Mouse (Mus musculus): ENCODE data around the gene Taf1a. TPM values are rescaled to one million over a fixed set of nuclear protein-coding genes. Genes with fewer than 3 reads are reported as not detected.
"Not testable (repeated sequence)": the region's sequence is repeated elsewhere in the genome, so short reads cannot be mapped to it uniquely, and the experiment has no call there.

The Taf1a gene
- polyA plus RNA-seq, 1 experiment from 2014 or later = 24.4 TPM

GRCm38 (mm10) chr1:183369427-183370014, 19.3 kb upstream of the Taf1a start, which contains the start of gene Mia3:
TSS of gene Mia3 (minus strand) at chr1:183369553.
- Histone ChIP-seq H3K27me3 (no peaks in the 10 kb centered on the region; the same call in 1 of the 2 replicates), H3K9me3 (no peaks in the 10 kb centered on the region)
- ATAC-seq (ENCODE audit: low FRiP score, low read depth) = peak; percentile 99

GRCm38 (mm10) chr1:183374728-183375127, 14.1 kb upstream of the Taf1a start:
- no peak for ATAC-seq (ENCODE audit: low FRiP score, low read depth)
- Histone ChIP-seq H3K36me3 (no peaks in the 10 kb centered on the region), H3K27me3 (no peaks in the 10 kb centered on the region; the same call in 1 of the 2 replicates), H3K9ac (no peak overlapping the region), H3K4me1 (peaks cover 6% of the 10 kb centered on the region; the same call in 1 of the 2 replicates), H3K4me3 (no peak overlapping the region), H3K4me2 (replicated peaks) (no peak overlapping the region), H3K9me3 (peaks cover 5% of the 10 kb centered on the region; the same call in 1 of the 2 replicates), H3K27ac (no peak overlapping the region)
- 81% methylated on average over 5 of the region's 5 CpGs for WGBS

More at GRCm38 (mm10) chr1:183369427-183370014, 19.3 kb upstream of the Taf1a start, which contains the start of gene Mia3:
- H3K4me3 ChIP-seq = peak within 1 kb of the TSS; percentile 95
- peak within 1 kb of the TSS; percentile 79 for H3K27ac ChIP-seq
- H3K4me2 ChIP-seq (replicated peaks) = peak within 1 kb of the TSS; percentile 90
- peaks cover 13% of the 10 kb centered on the region for H3K36me3 ChIP-seq
- peaks cover 31% of the 10 kb centered on the region for H3K4me1 ChIP-seq
- H3K9ac ChIP-seq = peak within 1 kb of the TSS; percentile 91
- under 1% methylated on average over 49 of the region's 51 CpGs for WGBS

GRCm38 (mm10) chr1:183377045-183377444, 11.7 kb upstream of the Taf1a start:
- no peaks in the 10 kb centered on the region for H3K36me3 ChIP-seq
- no peak overlapping the region for H3K4me2 ChIP-seq (replicated peaks)
- 71% methylated on average over 4 of the region's 4 CpGs for WGBS

GRCm38 (mm10) chr1:183378321-183378941, 10.3 kb upstream of the Taf1a start:
- H3K27me3 ChIP-seq = peaks cover 7% of the 10 kb centered on the region
- WGBS = 84% methylated on average over 10 of the region's 10 CpGs
- no peak overlapping the region for H3K4me2 ChIP-seq (replicated peaks)
- H3K4me3 ChIP-seq = no peak overlapping the region
- no peak for ATAC-seq (ENCODE audit: low FRiP score, low read depth)
- H3K9ac ChIP-seq = no peak overlapping the region
- H3K9me3 ChIP-seq = peaks cover 5% of the 10 kb centered on the region; the same call in 1 of the 2 replicates
- no peak overlapping the region for H3K27ac ChIP-seq
- no peaks in the 10 kb centered on the region for H3K4me1 ChIP-seq
- H3K36me3 ChIP-seq = no peaks in the 10 kb centered on the region

More at GRCm38 (mm10) chr1:183377045-183377444, 11.7 kb upstream of the Taf1a start:
- no peaks in the 10 kb centered on the region for H3K4me1 ChIP-seq
- ATAC-seq (ENCODE audit: low FRiP score, low read depth) = no peak
- no peak overlapping the region for H3K4me3 ChIP-seq
- H3K9me3 ChIP-seq = peaks cover 5% of the 10 kb centered on the region; the same call in 1 of the 2 replicates
- H3K27me3 ChIP-seq = no peaks in the 10 kb centered on the region; the same call in 1 of the 2 replicates
- H3K9ac ChIP-seq = no peak overlapping the region
- no peak overlapping the region for H3K27ac ChIP-seq

GRCm38 (mm10) chr1:183379376-183379775, 9.4 kb upstream of the Taf1a start:
- H3K4me2 ChIP-seq (replicated peaks); H3K4me1 ChIP-seq; H3K27ac ChIP-seq; H3K36me3 ChIP-seq; H3K4me3 ChIP-seq; ATAC-seq (ENCODE audit: low FRiP score, low read depth); H3K9ac ChIP-seq; H3K9me3 ChIP-seq: not testable (repeated sequence)
- H3K27me3 ChIP-seq = peaks cover 14% of the 10 kb centered on the region
- WGBS = 85% methylated on average over 3 of the region's 3 CpGs

- Histone ChIP-seq H3K27ac (no peak overlapping the region), H3K36me3 (no peaks in the 10 kb centered on the region), H3K4me1 (no peaks in the 10 kb centered on the region), H3K9me3 (no peaks in the 10 kb centered on the region), H3K27me3 (peaks cover 25% of the 10 kb centered on the region), H3K4me2 (replicated peaks) (no peak overlapping the region), H3K4me3 (no peak overlapping the region), H3K9ac (no peak overlapping the region)
- no peak for ATAC-seq (ENCODE audit: low FRiP score, low read depth)
- WGBS = 75% methylated on average over 5 of the region's 5 CpGs
Measured at GRCm38 (mm10) chr1:183381816-183382215, 7.0 kb upstream of the Taf1a start.

- Histone ChIP-seq H3K4me2 (replicated peaks) (no peak overlapping the region), H3K27me3 (peaks cover 32% of the 10 kb centered on the region), H3K27ac (no peak overlapping the region), H3K9ac (no peak overlapping the region), H3K4me3 (no peak overlapping the region), H3K9me3 (no peaks in the 10 kb centered on the region), H3K4me1 (no peaks in the 10 kb centered on the region), H3K36me3 (no peaks in the 10 kb centered on the region)
- 88% methylated on average over 2 of the region's 2 CpGs for WGBS
- no peak for ATAC-seq (ENCODE audit: low FRiP score, low read depth)
Measured at GRCm38 (mm10) chr1:183382621-183383020, 6.2 kb upstream of the Taf1a start.

GRCm38 (mm10) chr1:183387421-183387820, 1.4 kb upstream of the Taf1a start:
- H3K9ac ChIP-seq; H3K9me3 ChIP-seq; H3K4me2 ChIP-seq (replicated peaks); H3K4me3 ChIP-seq; H3K4me1 ChIP-seq; H3K27ac ChIP-seq; ATAC-seq (ENCODE audit: low FRiP score, low read depth): not testable (repeated sequence)
- 95% methylated on average over 3 of the region's 3 CpGs for WGBS
- Histone ChIP-seq H3K27me3 (peaks cover 32% of the 10 kb centered on the region), H3K36me3 (peaks cover 13% of the 10 kb centered on the region)

- no peak overlapping the region for H3K9ac ChIP-seq
- WGBS = 95% methylated on average over 3 of the region's 3 CpGs
Measured at GRCm38 (mm10) chr1:183403396-183403795, 14.6 kb downstream of the Taf1a start.

GRCm38 (mm10) chr1:183414081-183414727, 25.4 kb downstream of the Taf1a start:
- Histone ChIP-seq H3K4me3 (no peak overlapping the region), H3K27ac (no peak overlapping the region), H3K4me1 (no peaks in the 10 kb centered on the region), H3K4me2 (replicated peaks) (no peak overlapping the region), H3K27me3 (no peaks in the 10 kb centered on the region), H3K36me3 (peaks cover 29% of the 10 kb centered on the region), H3K9me3 (peaks cover 6% of the 10 kb centered on the region; the same call in 1 of the 2 replicates), H3K9ac (no peak overlapping the region)
- 90% methylated on average over 15 of the region's 15 CpGs for WGBS
- no peak for ATAC-seq (ENCODE audit: low FRiP score, low read depth)

More at GRCm38 (mm10) chr1:183403396-183403795, 14.6 kb downstream of the Taf1a start:
- Histone ChIP-seq H3K4me2 (replicated peaks) (no peak overlapping the region), H3K4me1 (no peaks in the 10 kb centered on the region), H3K9me3 (no peaks in the 10 kb centered on the region), H3K36me3 (peaks cover 72% of the 10 kb centered on the region), H3K4me3 (no peak overlapping the region), H3K27ac (no peak overlapping the region), H3K27me3 (no peaks in the 10 kb centered on the region)
- no peak for ATAC-seq (ENCODE audit: low FRiP score, low read depth)

GRCm38 (mm10) chr1:183417873-183418272, 29.1 kb downstream of the Taf1a start, which contains the start of gene Hhipl2:
TSS of gene Hhipl2 (plus strand) at chr1:183418215.
- no peak for ATAC-seq (ENCODE audit: low FRiP score, low read depth)

GRCm38 (mm10) chr1:183419741-183420140, 31.0 kb downstream of the Taf1a start:
- no peaks in the 10 kb centered on the region for H3K4me1 ChIP-seq
- H3K4me3 ChIP-seq = no peak overlapping the region
- no peaks in the 10 kb centered on the region for H3K27me3 ChIP-seq
- peaks cover 7% of the 10 kb centered on the region for H3K9me3 ChIP-seq
- no peak overlapping the region for H3K4me2 ChIP-seq (replicated peaks)
- no peak overlapping the region for H3K9ac ChIP-seq
- no peak for ATAC-seq (ENCODE audit: low FRiP score, low read depth)
- no peaks in the 10 kb centered on the region for H3K36me3 ChIP-seq
- H3K27ac ChIP-seq = no peak overlapping the region
- 78% methylated on average over 7 of the region's 7 CpGs for WGBS

More at GRCm38 (mm10) chr1:183417873-183418272, 29.1 kb downstream of the Taf1a start, which contains the start of gene Hhipl2:
- 73% methylated on average over 12 of the region's 12 CpGs for WGBS
- Histone ChIP-seq H3K27ac (no peak within 1 kb of the TSS), H3K36me3 (no peaks in the 10 kb centered on the region), H3K4me1 (no peaks in the 10 kb centered on the region), H3K9ac (no peak within 1 kb of the TSS), H3K4me3 (no peak within 1 kb of the TSS), H3K27me3 (no peaks in the 10 kb centered on the region), H3K9me3 (peaks cover 6% of the 10 kb centered on the region), H3K4me2 (replicated peaks) (no peak within 1 kb of the TSS)

All from limb, embryonic 13.5 days (tissue).